Mouse (Mus musculus): ENCODE measurements at regions not wholly inside any gene's neighbourhood (a gene's known extent, or its start where the extent isn't known, plus 50 kb on each side); places are given as distances from the start of the nearest gene placed in this dataset.

DNA sequence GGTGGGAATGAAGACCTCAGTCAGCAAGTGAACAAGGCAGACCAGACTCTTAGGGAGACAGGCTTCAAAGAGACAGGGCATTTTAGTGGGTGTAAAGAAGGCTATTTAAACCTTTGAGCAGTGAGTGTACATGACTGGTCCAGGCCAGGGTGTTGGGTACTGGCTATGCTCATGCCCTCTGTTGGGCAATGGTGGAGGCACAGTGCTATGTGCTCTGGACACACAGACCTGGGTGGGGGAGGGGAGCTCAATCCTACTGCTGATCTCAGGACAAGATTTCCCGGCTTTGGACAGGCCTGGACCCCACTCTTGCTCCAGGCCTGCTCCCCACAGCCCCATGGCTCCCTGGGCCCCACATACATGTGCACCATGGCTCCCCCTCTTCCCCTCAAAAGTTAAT is 355.1 kb downstream of the Slc4a3 start:
- Histone ChIP-seq H3K36me3 (no peaks in the 10 kb centered on the region), H3K4me3 (no peak overlapping the region), H3K27ac (no peak overlapping the region), H3K9me3 (replicated peaks) (no peaks in the 10 kb centered on the region), H3K4me1 (replicated peaks) (no peaks in the 10 kb centered on the region), H3K4me2 (no peak overlapping the region), H3K27me3 (no peaks in the 10 kb centered on the region), H3K9ac (no peak overlapping the region)
- WGBS: 58% methylated on average over 1 of the region's 1 CpGs
- no peak for ATAC-seq (replicated peaks; ENCODE audit: insufficient number of reproducible peaks, insufficient read depth, low FRiP score, low read depth)

DNA sequence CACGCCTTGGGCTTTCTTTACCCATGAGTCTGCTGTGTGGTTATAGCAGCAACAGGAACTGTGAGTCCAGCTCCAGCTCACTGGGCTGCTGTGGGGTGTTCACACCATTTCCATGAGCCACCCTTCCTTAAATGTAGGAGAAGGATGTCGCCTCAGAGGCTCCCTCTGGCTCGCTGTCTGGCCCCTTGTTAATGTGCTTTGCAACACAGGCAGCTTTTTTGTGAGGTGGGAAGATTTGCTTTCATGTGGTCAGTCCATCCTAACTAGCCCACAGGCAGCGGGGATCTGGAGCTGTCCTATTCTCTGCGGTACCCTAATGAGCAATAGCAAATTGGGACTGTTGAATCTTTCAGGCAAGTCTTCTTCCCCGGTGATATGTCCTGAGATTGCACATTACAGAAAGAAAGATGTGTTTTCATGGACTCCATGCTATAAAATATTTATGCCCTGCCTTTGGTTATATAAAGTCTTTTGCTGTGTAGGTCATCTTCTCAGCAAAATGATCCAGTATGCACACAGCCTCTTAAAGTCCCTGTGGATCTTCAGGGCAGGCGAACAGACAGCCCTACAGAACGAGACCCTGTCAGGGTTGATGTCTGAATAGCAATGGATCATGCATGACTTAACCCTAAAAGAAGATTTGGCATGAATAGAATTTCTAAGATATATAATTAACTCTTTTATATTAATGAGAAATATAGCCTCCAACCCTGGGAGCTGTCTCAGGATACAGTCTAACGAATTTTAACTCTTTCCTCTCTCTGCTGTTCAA is 359.8 kb downstream of the Slc4a3 start:
- WGBS: 70% methylated on average over 9 of the region's 9 CpGs
- ATAC-seq (replicated peaks; ENCODE audit: insufficient number of reproducible peaks, insufficient read depth, low FRiP score, low read depth): no peak
- H3K9me3 ChIP-seq (replicated peaks): no peaks in the 10 kb centered on the region
- H3K36me3 ChIP-seq: no peaks in the 10 kb centered on the region
- H3K4me1 ChIP-seq (replicated peaks): no peaks in the 10 kb centered on the region
- H3K27ac ChIP-seq: no peak overlapping the region
- H3K9ac ChIP-seq: no peak overlapping the region
- no peak overlapping the region for H3K4me2 ChIP-seq
- no peak overlapping the region for H3K4me3 ChIP-seq
- H3K27me3 ChIP-seq: no peaks in the 10 kb centered on the region

- Histone ChIP-seq H3K36me3 (no peaks in the 10 kb centered on the region), H3K4me1 (replicated peaks) (peaks cover 3% of the 10 kb centered on the region), H3K4me2 (no peak overlapping the region), H3K9me3 (replicated peaks) (no peaks in the 10 kb centered on the region), H3K9ac (no peak overlapping the region), H3K27ac (no peak overlapping the region), H3K4me3 (no peak overlapping the region), H3K27me3 (no peaks in the 10 kb centered on the region)
- WGBS: 61% methylated on average over 2 of the region's 2 CpGs
- 0 out of 2 replicates have a peak, but pooled peaks have one; percentile 39 for ATAC-seq (replicated peaks; ENCODE audit: insufficient number of reproducible peaks, insufficient read depth, low FRiP score, low read depth)
Measured at GRCm38 (mm10) chr1:75915311-75915710, 369.2 kb downstream of the Slc4a3 start.

DNA sequence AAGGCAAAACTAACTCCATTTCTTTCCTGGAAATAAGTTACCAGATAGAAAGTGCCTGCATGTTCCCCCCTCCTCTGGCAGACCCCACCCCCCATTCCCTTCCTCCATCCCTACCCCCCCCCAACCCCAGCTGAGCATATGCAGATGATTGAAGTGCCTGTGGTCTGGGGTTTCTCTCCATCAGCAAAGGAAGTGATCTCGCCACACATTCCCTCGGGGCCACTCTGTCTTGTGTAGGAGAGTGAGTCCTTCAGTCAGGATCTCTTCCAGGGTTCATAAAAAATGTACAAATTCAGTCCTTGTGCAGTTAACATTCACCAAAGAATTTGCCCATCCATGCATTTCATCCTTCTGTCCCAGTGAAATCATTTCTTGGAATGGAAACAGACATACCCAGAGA is 370.1 kb downstream of the Slc4a3 start:
- H3K9me3 ChIP-seq (replicated peaks): no peaks in the 10 kb centered on the region
- no peak for ATAC-seq (replicated peaks; ENCODE audit: insufficient number of reproducible peaks, insufficient read depth, low FRiP score, low read depth)
- H3K27ac ChIP-seq: no peak overlapping the region
- no peak overlapping the region for H3K9ac ChIP-seq
- no peak overlapping the region for H3K4me2 ChIP-seq
- peaks cover 3% of the 10 kb centered on the region for H3K4me1 ChIP-seq (replicated peaks)
- H3K4me3 ChIP-seq: no peak overlapping the region
- no peaks in the 10 kb centered on the region for H3K27me3 ChIP-seq
- 36% methylated on average over 2 of the region's 2 CpGs for WGBS
- H3K36me3 ChIP-seq: no peaks in the 10 kb centered on the region

DNA sequence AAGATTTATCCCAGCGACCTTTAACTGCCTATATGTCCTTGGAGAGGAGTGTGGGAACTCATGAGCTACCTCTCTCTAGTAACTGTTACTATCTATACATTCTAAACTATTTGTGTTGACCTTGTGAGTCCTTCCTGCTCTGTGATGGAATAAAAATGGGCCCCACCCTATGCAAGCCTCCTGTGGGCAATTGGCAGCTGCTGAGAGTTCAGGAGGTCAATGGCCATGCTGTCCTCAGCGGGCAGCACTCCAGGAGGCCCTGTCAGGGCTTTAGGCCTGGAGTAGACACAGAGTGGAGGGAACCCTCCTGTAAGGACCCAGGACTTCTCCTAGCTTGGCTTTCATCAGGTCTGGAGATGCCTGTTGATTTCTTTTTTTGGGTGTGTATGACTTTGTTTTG is 373.1 kb downstream of the Slc4a3 start:
- Histone ChIP-seq H3K27ac (no peak overlapping the region), H3K9ac (no peak overlapping the region), H3K36me3 (no peaks in the 10 kb centered on the region), H3K4me3 (no peak overlapping the region), H3K27me3 (no peaks in the 10 kb centered on the region), H3K4me1 (replicated peaks) (peaks cover 3% of the 10 kb centered on the region), H3K9me3 (replicated peaks) (no peaks in the 10 kb centered on the region), H3K4me2 (no peak overlapping the region)
- WGBS: 58% methylated on average over 2 of the region's 2 CpGs
- no peak for ATAC-seq (replicated peaks; ENCODE audit: insufficient number of reproducible peaks, insufficient read depth, low FRiP score, low read depth)

DNA sequence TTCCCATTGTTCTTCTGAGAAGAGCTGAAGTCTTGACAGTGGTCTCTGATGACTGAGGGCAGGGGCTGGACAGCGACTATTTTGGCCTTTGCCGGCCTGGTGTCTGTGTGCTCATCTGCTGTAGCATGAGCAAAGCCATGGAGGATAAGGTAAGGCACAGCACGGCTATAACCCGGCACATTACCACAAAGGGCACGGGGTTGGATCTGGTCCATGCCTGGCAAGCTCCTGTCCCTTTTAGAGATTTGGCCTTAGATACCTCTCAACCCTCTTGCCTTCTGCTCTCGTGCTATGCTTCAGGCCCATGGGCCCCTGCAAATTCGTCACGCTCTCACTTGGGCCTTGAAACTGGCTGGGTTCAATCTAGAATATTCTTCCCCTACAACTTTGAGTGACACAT is 379.0 kb downstream of the Slc4a3 start:
- Histone ChIP-seq H3K9me3 (replicated peaks) (no peaks in the 10 kb centered on the region), H3K9ac (no peak overlapping the region), H3K4me2 (no peak overlapping the region), H3K27me3 (no peaks in the 10 kb centered on the region), H3K4me1 (replicated peaks) (peaks cover 4% of the 10 kb centered on the region; the same call in 1 of the 2 replicates), H3K4me3 (no peak overlapping the region), H3K36me3 (no peaks in the 10 kb centered on the region), H3K27ac (no peak overlapping the region)
- ATAC-seq (replicated peaks; ENCODE audit: insufficient number of reproducible peaks, insufficient read depth, low FRiP score, low read depth): no peak
- WGBS: 87% methylated on average over 8 of the region's 8 CpGs

GRCm38 (mm10) chr1:75925802-75926201 is 379.7 kb downstream of the Slc4a3 start:
- Histone ChIP-seq H3K4me2 (no peak overlapping the region), H3K27ac (no peak overlapping the region), H3K27me3 (no peaks in the 10 kb centered on the region), H3K9me3 (replicated peaks) (no peaks in the 10 kb centered on the region), H3K4me1 (replicated peaks) (peaks cover 4% of the 10 kb centered on the region; the same call in 1 of the 2 replicates), H3K9ac (no peak overlapping the region), H3K36me3 (no peaks in the 10 kb centered on the region), H3K4me3 (no peak overlapping the region)
- ATAC-seq (replicated peaks; ENCODE audit: insufficient number of reproducible peaks, insufficient read depth, low FRiP score, low read depth): peak; percentile 62; the same call in 1 of the 2 replicates
- WGBS: 33% methylated on average over 9 of the region's 9 CpGs

DNA sequence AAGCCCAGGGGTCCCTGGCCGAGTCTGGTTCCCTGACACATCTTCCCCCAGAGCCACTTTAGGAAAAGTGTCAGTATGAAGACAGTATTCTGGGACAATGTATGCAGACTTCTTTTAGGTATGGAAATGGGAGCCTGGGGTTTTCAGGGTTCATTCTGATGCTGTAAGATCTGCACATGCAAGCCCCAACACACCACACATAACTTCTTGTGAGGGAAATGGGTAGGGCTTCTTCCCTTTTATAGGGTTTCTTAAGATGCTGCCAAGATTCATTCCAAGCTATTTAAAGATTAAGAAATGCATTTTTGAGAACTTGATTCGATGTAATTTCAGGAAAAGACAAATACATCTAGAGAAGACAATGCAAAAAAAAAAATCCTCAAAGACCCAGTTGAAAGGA is 385.8 kb downstream of the Slc4a3 start:
- no peak overlapping the region for H3K4me2 ChIP-seq
- H3K4me3 ChIP-seq: no peak overlapping the region
- no peak overlapping the region for H3K27ac ChIP-seq
- WGBS: 57% methylated on average over 2 of the region's 2 CpGs
- H3K9ac ChIP-seq: no peak overlapping the region
- no peaks in the 10 kb centered on the region for H3K27me3 ChIP-seq
- ATAC-seq (replicated peaks; ENCODE audit: insufficient number of reproducible peaks, insufficient read depth, low FRiP score, low read depth): no peak
- no peaks in the 10 kb centered on the region for H3K36me3 ChIP-seq
- H3K4me1 ChIP-seq (replicated peaks): peaks cover 29% of the 10 kb centered on the region
- H3K9me3 ChIP-seq (replicated peaks): no peaks in the 10 kb centered on the region

DNA sequence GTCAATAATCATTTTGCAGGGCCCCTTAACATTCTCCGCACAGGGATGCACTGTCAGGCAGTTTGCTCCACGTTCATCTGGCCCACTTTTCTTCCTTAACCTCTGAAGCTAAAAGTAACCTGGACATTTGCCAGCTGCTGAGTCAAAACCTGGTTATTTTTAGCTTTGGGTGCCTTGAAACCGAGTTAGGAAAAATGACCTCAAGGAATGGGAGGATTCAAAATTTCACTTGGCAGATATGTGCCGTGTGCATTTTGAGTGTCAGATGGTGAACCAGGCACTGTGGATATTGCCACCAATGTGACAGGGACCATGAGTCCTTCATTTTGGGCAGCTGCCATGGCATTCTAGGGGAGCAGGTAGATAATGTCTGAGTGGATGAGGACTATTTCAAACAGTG is 387.8 kb downstream of the Slc4a3 start:
- Histone ChIP-seq H3K9ac (no peak overlapping the region), H3K27ac (peak overlapping the region; percentile 68), H3K4me3 (no peak overlapping the region), H3K9me3 (replicated peaks) (no peaks in the 10 kb centered on the region), H3K4me2 (no peak overlapping the region), H3K4me1 (replicated peaks) (peaks cover 37% of the 10 kb centered on the region), H3K36me3 (no peaks in the 10 kb centered on the region), H3K27me3 (no peaks in the 10 kb centered on the region)
- WGBS: 10% methylated on average over 4 of the region's 4 CpGs
- ATAC-seq (replicated peaks; ENCODE audit: insufficient number of reproducible peaks, insufficient read depth, low FRiP score, low read depth): no peak

- Histone ChIP-seq H3K9me3 (replicated peaks) (no peaks in the 10 kb centered on the region), H3K36me3 (no peaks in the 10 kb centered on the region), H3K4me1 (replicated peaks) (peaks cover 37% of the 10 kb centered on the region), H3K4me3 (no peak overlapping the region), H3K4me2 (no peak overlapping the region), H3K9ac (no peak overlapping the region), H3K27me3 (no peaks in the 10 kb centered on the region), H3K27ac (no peak overlapping the region)
- no peak for ATAC-seq (replicated peaks; ENCODE audit: insufficient number of reproducible peaks, insufficient read depth, low FRiP score, low read depth)
- 91% methylated on average over 4 of the region's 4 CpGs for WGBS
Measured at GRCm38 (mm10) chr1:75934761-75935160, 388.7 kb downstream of the Slc4a3 start.

- WGBS: 60% methylated on average over 6 of the region's 6 CpGs
- H3K4me3 ChIP-seq: no peak overlapping the region
- no peak for ATAC-seq (replicated peaks; ENCODE audit: insufficient number of reproducible peaks, insufficient read depth, low FRiP score, low read depth)
- peaks cover 37% of the 10 kb centered on the region for H3K4me1 ChIP-seq (replicated peaks)
- H3K9ac ChIP-seq: no peak overlapping the region
- H3K27ac ChIP-seq: peak overlapping the region; percentile 71
- H3K27me3 ChIP-seq: no peaks in the 10 kb centered on the region
- no peaks in the 10 kb centered on the region for H3K9me3 ChIP-seq (replicated peaks)
- H3K36me3 ChIP-seq: no peaks in the 10 kb centered on the region
- H3K4me2 ChIP-seq: no peak overlapping the region
Measured at GRCm38 (mm10) chr1:75935866-75936265, 389.8 kb downstream of the Slc4a3 start.

DNA sequence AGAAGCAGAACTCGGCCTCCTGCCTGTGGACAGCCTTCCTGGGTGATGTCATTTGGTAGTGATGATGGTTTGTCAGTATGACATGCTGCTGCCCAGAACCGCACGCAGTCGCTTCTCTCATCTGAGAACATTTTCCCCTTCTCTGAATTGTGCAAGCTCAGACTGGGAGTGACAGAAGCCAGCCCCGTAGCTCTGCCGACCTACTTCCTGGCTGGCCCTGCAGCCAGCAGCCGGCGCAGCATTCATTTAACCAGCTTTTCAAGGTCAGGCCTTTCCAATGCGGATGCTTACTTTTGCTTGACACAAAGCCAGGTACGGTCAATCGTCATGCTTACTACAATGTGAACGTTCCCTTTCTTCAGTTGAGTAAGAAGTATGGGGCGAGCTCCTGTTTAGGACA is 390.5 kb downstream of the Slc4a3 start:
- Histone ChIP-seq H3K27ac (peak overlapping the region; percentile 71), H3K4me2 (peak overlapping the region; percentile 26), H3K27me3 (no peaks in the 10 kb centered on the region), H3K4me1 (replicated peaks) (peaks cover 37% of the 10 kb centered on the region), H3K9me3 (replicated peaks) (no peaks in the 10 kb centered on the region), H3K9ac (0 out of 2 replicates have a peak overlapping the region, but pooled peaks have one; percentile 3), H3K36me3 (no peaks in the 10 kb centered on the region), H3K4me3 (no peak overlapping the region)
- WGBS: 16% methylated on average over 13 of the region's 13 CpGs
- ATAC-seq (replicated peaks; ENCODE audit: insufficient number of reproducible peaks, insufficient read depth, low FRiP score, low read depth): peak; percentile 65; the same call in 1 of the 2 replicates
